Mouse (Mus musculus) c-Kit-positive CD71-positive TER-119-positive erythroid progenitor cells, embryonic 14.5 days (primary cell): ENCODE data around the gene Zfp850.
A peak's percentile ranks its signal among the peaks of the same experiment; 100 is the strongest.
"Not testable (repeated sequence)": the region's sequence is repeated elsewhere in the genome, so short reads cannot be mapped to it uniquely, and the experiment has no call there.

ENCODE experiments used
- DNase-seq: peaks from one replicate; pipeline ENCODE4 v3.0.0-alpha.2; 2013; ENCODE audit warnings: low spot score

The Zfp850 gene

DNA sequence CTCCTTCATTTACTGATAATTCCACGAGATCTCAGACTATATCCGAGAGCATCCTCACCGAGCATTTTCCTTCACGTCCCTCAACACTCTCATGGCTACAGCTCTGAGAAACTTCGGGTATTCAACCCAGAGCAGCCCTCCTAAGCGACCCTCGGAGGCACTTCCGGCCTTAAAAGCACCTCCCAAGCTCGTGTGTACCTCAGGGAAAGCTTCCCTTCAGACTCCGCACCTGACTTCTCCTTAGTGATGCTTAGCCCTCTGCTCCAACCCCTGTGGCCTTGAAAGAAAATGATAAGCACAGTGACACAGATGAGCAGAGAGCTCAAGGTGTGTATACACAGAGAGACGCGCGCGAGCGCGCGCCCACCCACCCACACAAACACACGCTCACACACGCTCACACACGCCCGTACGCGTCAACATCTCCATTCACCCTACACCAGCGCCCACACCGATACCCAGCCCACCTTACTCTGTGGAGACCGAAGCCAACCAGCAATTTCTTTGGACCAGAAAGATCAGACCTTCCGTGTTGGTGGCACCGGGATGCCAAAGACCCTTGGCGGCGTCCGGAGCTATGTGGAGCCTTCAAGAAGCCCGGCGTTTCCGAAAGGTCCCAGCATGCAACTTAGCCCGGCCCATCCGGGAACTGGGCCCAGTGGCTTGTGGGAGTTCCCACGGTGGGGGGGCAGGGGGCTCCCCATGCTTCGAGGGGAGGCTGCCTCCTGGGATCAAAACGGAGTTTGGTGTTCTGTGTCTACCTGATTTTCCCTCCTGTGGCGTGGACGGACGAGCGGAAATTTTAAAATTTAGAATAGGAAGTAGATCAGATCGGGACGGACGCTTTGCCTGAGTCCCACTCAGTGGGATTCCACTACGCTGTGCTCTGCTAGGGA is at the start of gene Zfp850:
Gene Zfp850, minus strand, starts transcription at position 567 of the 896 bp plus-strand sequence.
- peak; percentile 66 for DNase-seq

DNA sequence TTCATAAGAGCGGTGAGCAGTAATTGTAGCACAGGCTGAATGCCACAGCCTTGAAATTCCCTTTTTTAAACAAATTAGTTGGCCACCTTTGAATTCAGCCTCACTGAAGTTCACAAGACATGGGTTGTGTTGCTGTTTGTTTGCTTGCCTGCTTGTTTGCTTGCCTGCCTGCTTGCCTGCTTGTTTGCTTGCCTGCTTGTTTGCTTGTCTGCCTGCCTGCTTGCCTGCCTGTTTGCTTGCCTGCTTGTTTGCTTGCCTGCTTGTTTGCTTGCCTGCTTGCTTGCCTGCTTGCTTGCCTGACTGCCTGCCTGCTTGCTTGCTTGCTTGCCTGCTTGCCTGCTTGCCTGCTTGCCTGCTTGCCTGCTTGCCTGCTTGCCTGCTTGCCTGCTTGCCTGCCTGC is 46.1 kb upstream of the Zfp850 start:
- DNase-seq = no peak

DNA sequence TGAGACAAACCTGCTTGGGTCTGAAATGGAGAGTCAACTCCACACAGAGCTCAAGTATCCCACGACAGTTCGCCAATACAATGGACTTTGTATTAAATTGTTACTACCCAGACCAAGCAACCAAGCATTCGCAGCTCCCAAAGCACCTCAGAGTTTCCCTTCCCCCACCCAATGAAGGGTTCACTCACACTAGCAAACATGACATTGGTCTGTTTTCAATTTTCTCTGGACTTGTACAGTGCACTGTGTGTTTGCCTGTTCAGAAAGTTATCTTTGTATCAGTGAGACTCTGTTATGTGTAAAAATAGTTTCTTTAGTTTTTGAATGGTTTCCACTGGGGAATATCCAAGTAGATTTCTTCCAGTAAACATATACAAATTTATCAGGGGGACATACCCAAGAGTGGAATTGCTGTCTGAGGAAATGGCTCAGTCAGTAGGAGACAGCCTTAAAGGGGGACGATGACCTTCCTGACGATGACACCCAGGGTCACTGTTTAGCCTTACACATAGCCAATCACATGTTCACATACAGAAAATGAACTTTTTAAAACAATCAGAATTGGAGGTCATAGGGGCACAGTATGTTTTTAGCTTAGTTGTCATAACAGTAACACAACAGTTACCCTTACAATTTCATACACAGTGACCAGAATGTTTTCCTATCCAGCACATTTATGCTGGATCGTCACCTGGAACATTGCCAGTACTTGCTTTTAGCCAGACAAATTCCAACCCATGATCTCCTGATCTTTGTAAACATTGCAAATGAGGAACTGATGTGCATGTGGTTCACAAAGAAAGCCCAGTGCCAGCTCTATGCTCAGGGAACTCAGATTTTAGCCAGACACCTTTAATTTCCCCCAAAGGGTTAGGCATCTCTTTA is 39.4 kb upstream of the Zfp850 start:
- no peak for DNase-seq

DNA sequence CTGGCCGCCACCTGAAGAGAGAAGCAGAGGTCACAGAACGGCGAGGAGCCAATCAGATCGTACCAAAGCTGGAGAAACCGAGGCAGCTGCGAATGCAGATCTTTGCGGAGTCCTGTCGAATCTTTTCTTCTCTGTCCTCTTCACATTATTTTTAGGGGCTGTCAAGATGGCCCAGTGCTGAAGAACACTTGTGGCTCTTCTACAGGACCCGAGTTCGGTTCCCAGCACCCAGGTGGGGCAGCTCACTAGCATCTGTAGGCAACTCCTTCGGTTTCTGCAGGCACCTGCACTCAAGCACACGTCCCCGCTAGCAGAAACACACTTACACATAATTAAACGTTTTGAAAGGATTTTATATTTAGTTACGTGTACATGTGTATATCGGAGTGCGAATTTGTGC is 36.7 kb upstream of the Zfp850 start:
- no peak for DNase-seq

DNA sequence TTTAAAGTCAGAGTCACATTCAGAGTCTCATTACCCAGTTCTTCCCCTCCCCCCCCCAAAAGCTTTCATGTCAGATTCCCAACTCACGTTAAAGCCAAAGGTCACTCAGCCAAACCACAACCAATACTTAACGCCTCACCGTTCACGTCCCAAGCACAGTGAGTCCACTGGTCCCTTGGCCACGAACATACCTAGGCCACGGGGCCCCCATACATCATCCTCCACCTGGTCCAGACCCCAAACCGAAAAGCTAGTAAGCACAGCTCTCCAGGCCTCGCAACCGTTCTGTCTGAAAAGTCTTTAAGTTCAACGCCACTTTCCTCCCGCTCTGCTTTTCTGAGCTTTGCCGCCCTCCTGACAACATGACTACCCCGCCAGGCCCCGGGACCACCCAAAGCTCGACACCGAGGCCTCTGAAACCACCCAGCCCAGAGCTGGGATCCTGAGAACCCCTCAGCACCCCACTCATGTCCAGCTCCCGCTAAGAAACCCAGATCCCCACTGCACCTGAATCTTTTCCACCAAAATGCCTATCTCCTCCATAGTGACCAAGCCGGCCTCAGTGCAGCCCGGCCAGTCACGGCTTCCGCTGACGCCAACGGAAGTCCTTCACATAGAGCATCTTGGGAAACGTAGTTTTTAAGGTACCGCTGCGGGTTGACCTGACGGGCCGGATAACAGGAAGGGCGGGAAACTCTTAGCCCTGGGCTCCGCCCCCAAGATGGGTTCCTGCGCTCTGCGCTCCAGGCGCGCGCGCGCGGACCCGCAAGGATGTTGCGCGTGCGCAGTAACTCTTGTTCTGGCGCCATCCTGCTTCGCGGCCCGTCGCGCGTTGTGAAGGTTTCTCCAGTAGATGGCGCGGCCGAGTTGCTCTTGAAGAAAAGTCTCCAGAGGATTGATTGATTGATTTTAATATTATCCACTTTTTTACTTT is 35.8 kb upstream of the Zfp850 start, which contains the start of gene Psmc4:
Gene Psmc4, minus strand, starts transcription at position 626 of the 934 bp plus-strand sequence.
- DNase-seq = peak; percentile 98

DNA sequence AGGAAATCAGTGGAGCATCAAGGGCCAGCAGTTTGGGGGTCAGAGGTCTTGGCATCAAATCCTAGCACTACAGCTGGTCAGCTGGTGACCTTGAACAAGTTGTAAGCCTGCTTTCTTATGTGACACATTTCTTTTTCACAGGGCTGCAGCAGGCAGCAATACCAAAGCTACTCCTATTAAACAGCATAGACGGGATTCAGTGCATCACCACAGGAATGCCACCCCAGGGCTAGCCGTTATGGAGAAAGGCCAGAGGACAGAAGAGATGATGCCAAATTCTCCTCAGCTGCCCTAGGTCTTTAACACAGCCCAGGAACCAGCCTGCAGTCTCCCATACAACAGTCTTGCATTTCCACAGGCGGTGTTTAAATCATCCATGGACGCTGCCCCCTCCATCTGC is 30.6 kb upstream of the Zfp850 start:
- no peak for DNase-seq

DNA sequence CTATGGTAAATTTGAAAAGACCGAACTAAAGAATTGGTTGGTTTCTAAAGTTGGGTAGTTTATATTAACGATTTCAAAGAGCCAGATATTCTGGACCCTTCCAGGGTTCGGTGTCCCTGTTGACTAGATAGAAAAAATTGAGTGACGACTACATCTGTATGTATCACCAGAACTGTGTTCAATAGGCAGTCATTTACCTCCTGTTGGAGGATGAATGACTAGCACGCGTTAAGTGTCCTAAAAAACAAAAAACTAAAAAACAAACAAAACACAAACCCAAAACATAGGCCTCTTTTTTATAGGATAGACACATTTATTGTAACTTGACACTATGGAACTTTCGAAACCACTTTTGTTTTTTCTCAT is 513 bp upstream of the Zfp850 start:
- DNase-seq = no peak

DNA sequence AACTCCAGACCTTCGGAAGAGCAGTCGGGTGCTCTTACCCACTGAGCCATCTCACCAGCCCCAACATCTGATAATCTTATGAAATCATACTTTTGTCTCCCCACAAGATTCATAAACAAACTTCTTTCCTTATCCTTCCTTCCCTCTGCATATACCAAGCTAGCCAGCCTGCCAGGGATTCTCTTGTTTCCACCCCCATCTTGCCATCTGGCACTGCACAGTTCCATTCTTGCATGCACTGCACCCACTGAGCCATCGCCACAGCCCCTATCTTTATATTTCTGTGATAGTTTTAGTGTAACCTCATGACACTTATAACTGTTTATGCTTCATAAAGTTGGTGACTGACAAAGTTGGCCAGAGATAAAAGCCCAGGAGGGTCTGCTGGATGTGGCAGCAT is 3.6 kb downstream of the Zfp850 start:
- DNase-seq = no peak

DNA sequence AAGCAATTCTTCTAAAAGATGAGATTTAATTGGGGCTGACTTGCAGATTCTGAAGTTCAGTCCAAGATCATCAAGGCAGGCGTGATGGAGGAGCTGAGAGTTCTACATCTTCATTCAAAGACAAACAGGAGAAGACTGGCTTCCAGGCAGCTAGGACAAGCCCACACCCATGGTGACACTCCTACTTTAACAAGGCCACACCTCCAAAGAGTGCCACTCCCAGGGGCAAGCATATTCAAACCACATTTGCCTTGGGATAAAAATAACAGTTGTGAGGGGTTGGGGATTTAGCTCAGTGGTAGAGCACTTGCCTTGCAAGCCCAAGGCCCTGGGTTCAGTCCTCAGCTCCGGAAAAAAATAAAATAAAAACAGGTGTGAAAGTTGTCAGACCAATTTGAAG is 31.7 kb downstream of the Zfp850 start:
- no peak for DNase-seq

DNA sequence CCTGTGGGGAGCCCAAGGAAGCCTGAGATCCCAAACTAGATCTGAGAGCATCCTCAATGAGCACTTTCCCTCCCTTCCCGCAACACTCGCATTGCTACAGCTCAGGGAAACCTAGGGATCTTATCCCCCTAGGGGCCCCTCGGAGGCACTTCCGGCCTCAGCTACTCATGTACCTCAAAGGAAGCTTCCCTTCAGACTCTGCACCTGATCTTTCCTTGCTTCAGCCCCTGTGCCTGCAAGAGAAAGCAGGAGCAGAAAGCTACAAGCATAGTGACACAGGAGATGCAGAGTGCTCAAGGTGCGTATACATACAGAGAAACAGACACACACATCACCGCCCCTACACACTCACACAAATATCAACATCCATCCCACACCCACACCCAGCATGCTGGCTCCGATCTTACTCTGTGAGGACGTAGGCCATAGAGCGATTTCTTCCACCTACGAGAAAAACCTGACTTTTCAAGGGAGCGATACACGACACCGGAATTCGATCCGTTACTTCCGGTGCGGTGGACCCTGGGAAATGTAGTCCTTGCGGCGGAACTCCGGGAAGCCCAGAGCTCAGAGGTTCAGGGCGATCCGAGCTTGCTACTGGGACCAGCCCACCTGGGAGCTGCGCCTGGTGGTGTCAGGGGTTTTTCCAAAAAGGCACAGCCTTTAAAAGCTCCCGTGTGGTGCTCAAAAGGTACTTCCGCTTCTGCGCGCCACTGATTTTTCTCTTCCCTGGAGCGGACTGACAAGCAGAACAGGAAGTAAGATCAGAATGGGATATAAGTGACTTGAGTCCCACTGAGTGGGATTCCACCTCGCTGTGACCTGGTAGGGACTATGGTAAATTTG is 35.0 kb downstream of the Zfp850 start, which contains the start of gene Zfp780b:
Gene Zfp780b, minus strand, starts transcription at position 489 of the 846 bp plus-strand sequence.
- peak; percentile 75 for DNase-seq

DNA sequence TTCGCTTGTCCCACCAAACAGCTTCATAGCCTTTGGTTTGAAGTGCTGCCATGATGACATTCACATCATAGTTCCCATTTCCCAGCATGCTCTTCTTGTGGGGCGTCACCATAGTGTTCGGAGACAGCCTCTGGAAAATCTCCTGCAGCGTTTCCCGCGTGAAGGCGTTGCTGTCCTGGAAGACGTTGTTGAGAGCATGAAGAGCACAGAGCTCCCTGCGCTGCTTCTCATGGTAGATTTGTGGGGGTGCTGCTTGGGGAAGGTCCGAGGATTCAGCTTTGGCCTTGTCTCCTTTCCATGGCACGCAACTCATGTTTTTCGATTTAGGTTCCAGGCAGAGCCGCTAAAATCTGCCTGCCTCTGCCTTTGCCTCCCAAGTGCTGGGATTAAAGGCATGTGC is 64.5 kb downstream of the Zfp850 start:
- DNase-seq = not testable (repeated sequence)

DNA sequence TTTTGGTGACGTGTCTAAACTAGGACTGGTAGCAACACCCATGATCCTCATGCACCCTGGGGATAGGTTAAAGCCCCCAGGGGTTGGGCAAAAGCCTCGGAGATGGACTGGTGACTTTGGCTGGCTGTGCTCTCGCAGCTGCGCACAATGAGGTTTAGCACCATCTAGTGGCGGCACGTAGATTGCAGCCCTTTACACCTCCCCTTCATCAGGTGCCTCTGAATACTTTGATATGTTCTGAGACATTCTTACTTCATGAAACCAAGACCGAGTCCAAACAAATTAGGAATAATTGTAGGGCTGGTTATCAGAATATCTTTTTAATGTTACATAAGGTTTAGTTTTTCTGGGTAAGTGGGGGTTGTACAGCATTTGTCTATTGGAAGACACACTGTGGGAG is 72.0 kb downstream of the Zfp850 start:
- DNase-seq = peak; percentile 15
